Comparison of ENCODE assay signal across 9 mouse cellular contexts in genomic region chr15:85645396-85645795, GRCm38 (mm10).
DNase-seq lines count a peak whose midpoint lies in the region; ATAC-seq and TF ChIP-seq lines count a peak whose summit lies in the region.
"Had no signal": no experiment of that assay in that cellular context is flagged by ENCODE, and none has a peak within 500 bp of the region (broad histone marks: within the 10 kb centered on the region; RNA-seq: fewer than 3 reads in every experiment).

No protein-coding gene starts in this region.

- H3K27ac ChIP-seq in spleen, adult 2 months (ENCODE audit: insufficient read depth, low read length), result peak overlapping the region; percentile 65; the same call in 1 of the 2 replicates
- H3K27ac ChIP-seq in hindbrain, embryonic 12.5 days, result no peak overlapping the region
- H3K27ac ChIP-seq in limb, embryonic 15.5 days, result peak overlapping the region; percentile 93
- peak overlapping the region; percentile 54 for H3K27ac ChIP-seq in olfactory bulb, adult 2 months (ENCODE audit: insufficient read depth, low read depth, low read length)

- 64% methylated on average over 8 of the region's 8 CpGs for WGBS in spleen, adult 2 months
- 50% methylated on average over 8 of the region's 8 CpGs for WGBS in hindbrain, embryonic 12.5 days
- WGBS in limb, embryonic 15.5 days, result 43% methylated on average over 8 of the region's 8 CpGs
- 67% methylated on average over 8 of the region's 8 CpGs for WGBS in olfactory bulb, adult 2 months

- H3K4me1 ChIP-seq in spleen, adult 2 months (ENCODE audit: control insufficient read depth, insufficient read depth, insufficient read length), result peaks cover 8% of the 10 kb centered on the region; the same call in 1 of the 2 replicates
- peaks cover 22% of the 10 kb centered on the region for H3K4me1 ChIP-seq in hindbrain, embryonic 12.5 days
- H3K4me1 ChIP-seq in limb, embryonic 15.5 days, result peaks cover 38% of the 10 kb centered on the region
- H3K4me1 ChIP-seq in olfactory bulb, adult 2 months (ENCODE audit: control insufficient read depth, insufficient read depth, low read length), result peaks cover 28% of the 10 kb centered on the region

- H3K4me2 ChIP-seq in hindbrain, embryonic 12.5 days (replicated peaks), result peak overlapping the region; percentile 55; the same call in 1 of the 2 replicates
- peak overlapping the region; percentile 68 for H3K4me2 ChIP-seq in limb, embryonic 15.5 days

- no peaks in the 10 kb centered on the region for H3K27me3 ChIP-seq in spleen, adult 2 months (ENCODE audit: control insufficient read depth, insufficient read depth, low read length)
- peaks cover 86% of the 10 kb centered on the region for H3K27me3 ChIP-seq in hindbrain, embryonic 12.5 days
- H3K27me3 ChIP-seq in limb, embryonic 15.5 days, result no peaks in the 10 kb centered on the region
- H3K27me3 ChIP-seq: Patski had no signal

- DNase-seq in spleen, adult 2 months (ENCODE audit: low read depth in 1 of 2, low spot score in 2 of 2), result no peak
- DNase-seq in spleen, postnatal 10 days (ENCODE audit: low spot score in 2 of 2), result no peak
- no peak for DNase-seq in spleen, adult 12 weeks (ENCODE audit: low spot score)
- no peak for DNase-seq in right cerebral cortex, postnatal 10 days (ENCODE audit: low spot score in 2 of 2)
- DNase-seq in spleen, postnatal 4 days (ENCODE audit: low spot score in 2 of 2), result no peak

- no peak for TF ChIP-seq CTCF in spleen, adult 2 months (IDR thresholded peaks at IDR 0.05; ENCODE audit: extremely low read depth, insufficient read depth, insufficient read length, insufficient replicate concordance)
- TF ChIP-seq CTCF in olfactory bulb, adult 2 months (IDR thresholded peaks at IDR 0.05; ENCODE audit: insufficient read depth, low read depth, low read length), result no peak

- H3K9me3 ChIP-seq in hindbrain, embryonic 12.5 days (replicated peaks), result no peaks in the 10 kb centered on the region
- no peaks in the 10 kb centered on the region for H3K9me3 ChIP-seq in limb, embryonic 15.5 days

- H3K4me3 ChIP-seq in spleen, adult 2 months (ENCODE audit: extremely low read depth, insufficient read depth, insufficient read length), result peak overlapping the region; percentile 71; the same call in 1 of the 2 replicates
- no peak overlapping the region for H3K4me3 ChIP-seq in hindbrain, embryonic 12.5 days
- peak overlapping the region; percentile 53 for H3K4me3 ChIP-seq in limb, embryonic 15.5 days
- no peak overlapping the region for H3K4me3 ChIP-seq in olfactory bulb, adult 2 months (ENCODE audit: insufficient read depth, low read depth, low read length)

- TF ChIP-seq POLR2A in spleen, adult 2 months (IDR thresholded peaks at IDR 0.05; ENCODE audit: low read depth, low read length), result no peak
- no peak for TF ChIP-seq POLR2A in olfactory bulb, adult 2 months (IDR thresholded peaks at IDR 0.05; ENCODE audit: insufficient read depth, low read depth, low read length)

- no peaks in the 10 kb centered on the region for H3K36me3 ChIP-seq in spleen, adult 2 months (ENCODE audit: control insufficient read depth, insufficient read depth, low read length)
- no peaks in the 10 kb centered on the region for H3K36me3 ChIP-seq in hindbrain, embryonic 12.5 days
- H3K36me3 ChIP-seq in limb, embryonic 15.5 days, result 0 out of 2 replicates have a peak, but pooled peaks cover 3% of the 10 kb centered on the region

- no peak for ATAC-seq in hindbrain, embryonic 12.5 days (ENCODE audit: low FRiP score)
- no peak for ATAC-seq in limb, embryonic 15.5 days (ENCODE audit: insufficient number of reproducible peaks, low FRiP score, low TSS enrichment, low read depth)
- ATAC-seq: Patski had no signal

- H3K9ac ChIP-seq in hindbrain, embryonic 12.5 days, result no peak overlapping the region; the same call in 1 of the 2 replicates
- H3K9ac ChIP-seq in limb, embryonic 15.5 days, result peak overlapping the region; percentile 72; the same call in 1 of the 2 replicates

Comparison
In these comparisons a context has a peak if more than half of its experiments do, and no peak if none do; other contexts are left out.
1. H3K4me3 ChIP-seq: peak in spleen, adult 2 months (single experiment) and limb, embryonic 15.5 days (single experiment); none in hindbrain, embryonic 12.5 days (single experiment) and olfactory bulb, adult 2 months (single experiment).